Mouse (Mus musculus): ENCODE results near the gene Frem1.

Gene Frem1

GRCm38 (mm10) chr4:82953992-82954391 lies 98.1 kb downstream of the Frem1 start:
- Histone ChIP-seq H3K4me1 (replicated peaks; ENCODE audit: low read depth, low read length) (no peaks in the 10 kb centered on the region), H3K4me3 (replicated peaks; ENCODE audit: low read length) (no peak overlapping the region), H3K9me3 (ENCODE audit: low read length) (no peaks in the 10 kb centered on the region), H3K36me3 (ENCODE audit: insufficient read depth, low read length) (no peaks in the 10 kb centered on the region), H3K27me3 (ENCODE audit: insufficient read depth, low read length) (no peaks in the 10 kb centered on the region)
- TF ChIP-seq POU5F1 (IDR thresholded peaks at IDR 0.05; ENCODE audit: borderline replicate concordance, low read length) (no peak), NANOG (IDR thresholded peaks at IDR 0.05; ENCODE audit: borderline replicate concordance, low read length) (no peak), CTCF (conservative IDR thresholded peaks at IDR 0.05; ENCODE audit: low read length) (0 out of 2 replicates have a peak, but pooled peaks have one; percentile 11)

DNA sequence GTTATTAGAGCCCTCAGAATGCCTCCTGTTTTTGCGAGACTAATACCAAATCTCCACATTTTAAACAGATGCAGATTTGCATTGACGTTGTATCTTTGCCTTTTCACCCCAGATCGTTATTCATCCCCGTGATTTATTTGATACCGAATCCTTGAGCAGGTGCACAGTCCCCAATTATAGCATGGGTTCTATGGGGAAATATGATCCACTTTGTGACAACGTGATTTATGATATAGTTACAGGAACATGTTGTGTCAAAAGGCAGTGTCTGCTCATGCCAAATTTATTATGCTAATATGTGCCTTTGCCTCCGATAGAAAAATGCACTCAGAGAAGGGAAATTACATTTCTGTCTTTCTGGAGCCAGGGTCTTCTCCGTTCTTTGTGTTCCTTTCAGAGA lies 102.6 kb downstream of the Frem1 start:
- Histone ChIP-seq H3K4me1 (replicated peaks; ENCODE audit: low read depth, low read length) (no peaks in the 10 kb centered on the region), H3K27me3 (ENCODE audit: insufficient read depth, low read length) (no peaks in the 10 kb centered on the region), H3K9me3 (ENCODE audit: low read length) (no peaks in the 10 kb centered on the region), H3K4me3 (replicated peaks; ENCODE audit: low read length) (no peak overlapping the region), H3K36me3 (ENCODE audit: insufficient read depth, low read length) (no peaks in the 10 kb centered on the region)
- TF ChIP-seq NANOG (IDR thresholded peaks at IDR 0.05; ENCODE audit: borderline replicate concordance, low read length) (no peak), POU5F1 (IDR thresholded peaks at IDR 0.05; ENCODE audit: borderline replicate concordance, low read length) (no peak), CTCF (conservative IDR thresholded peaks at IDR 0.05; ENCODE audit: low read length) (no peak)

GRCm38 (mm10) chr4:82946721-82947120 lies 105.4 kb downstream of the Frem1 start:
- Histone ChIP-seq H3K4me1 (replicated peaks; ENCODE audit: low read depth, low read length) (no peaks in the 10 kb centered on the region), H3K36me3 (ENCODE audit: insufficient read depth, low read length) (no peaks in the 10 kb centered on the region), H3K9me3 (ENCODE audit: low read length) (no peaks in the 10 kb centered on the region), H3K4me3 (replicated peaks; ENCODE audit: low read length) (no peak overlapping the region), H3K27me3 (ENCODE audit: insufficient read depth, low read length) (no peaks in the 10 kb centered on the region)
- TF ChIP-seq NANOG (IDR thresholded peaks at IDR 0.05; ENCODE audit: borderline replicate concordance, low read length): no peak
- no peak for TF ChIP-seq CTCF (conservative IDR thresholded peaks at IDR 0.05; ENCODE audit: low read length)
- no peak for TF ChIP-seq POU5F1 (IDR thresholded peaks at IDR 0.05; ENCODE audit: borderline replicate concordance, low read length)

- Histone ChIP-seq H3K9me3 (ENCODE audit: low read length) (no peaks in the 10 kb centered on the region), H3K4me1 (replicated peaks; ENCODE audit: low read depth, low read length) (no peaks in the 10 kb centered on the region), H3K27me3 (ENCODE audit: insufficient read depth, low read length) (no peaks in the 10 kb centered on the region), H3K4me3 (replicated peaks; ENCODE audit: low read length) (no peak overlapping the region), H3K36me3 (ENCODE audit: insufficient read depth, low read length) (no peaks in the 10 kb centered on the region)
- TF ChIP-seq CTCF (conservative IDR thresholded peaks at IDR 0.05; ENCODE audit: low read length) (no peak), POU5F1 (IDR thresholded peaks at IDR 0.05; ENCODE audit: borderline replicate concordance, low read length) (no peak), NANOG (IDR thresholded peaks at IDR 0.05; ENCODE audit: borderline replicate concordance, low read length) (no peak)
Observed at GRCm38 (mm10) chr4:82946276-82946612, 105.9 kb downstream of the Frem1 start.

GRCm38 (mm10) chr4:82945572-82946275 lies 106.4 kb downstream of the Frem1 start:
- H3K4me1 ChIP-seq (replicated peaks; ENCODE audit: low read depth, low read length): no peaks in the 10 kb centered on the region
- TF ChIP-seq CTCF (conservative IDR thresholded peaks at IDR 0.05; ENCODE audit: low read length) (no peak), POU5F1 (IDR thresholded peaks at IDR 0.05; ENCODE audit: borderline replicate concordance, low read length) (no peak), NANOG (IDR thresholded peaks at IDR 0.05; ENCODE audit: borderline replicate concordance, low read length) (no peak)
- H3K27me3 ChIP-seq (ENCODE audit: insufficient read depth, low read length): no peaks in the 10 kb centered on the region
- H3K9me3 ChIP-seq (ENCODE audit: low read length): no peaks in the 10 kb centered on the region
- H3K36me3 ChIP-seq (ENCODE audit: insufficient read depth, low read length): no peaks in the 10 kb centered on the region
- H3K4me3 ChIP-seq (replicated peaks; ENCODE audit: low read length): no peak overlapping the region

DNA sequence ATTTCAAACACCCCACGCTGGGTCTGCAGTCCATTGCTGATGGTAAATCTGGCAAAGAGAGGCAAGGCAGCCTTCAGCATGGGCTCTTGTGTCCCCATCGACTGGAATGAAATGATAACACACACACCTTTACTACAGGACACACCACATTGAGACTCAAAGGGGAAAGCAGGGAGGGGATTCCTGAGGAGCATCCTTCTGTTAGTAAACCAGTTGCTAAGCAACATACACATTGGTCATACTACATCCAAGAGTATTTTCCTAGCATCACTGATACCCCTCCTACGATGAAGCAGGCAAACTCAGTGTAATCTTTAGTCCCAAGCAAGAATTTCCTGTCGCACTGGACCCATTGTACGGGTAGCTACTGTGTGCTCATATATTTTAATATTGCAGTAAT lies 111.5 kb downstream of the Frem1 start:
- TF ChIP-seq NANOG (IDR thresholded peaks at IDR 0.05; ENCODE audit: borderline replicate concordance, low read length): no peak
- Histone ChIP-seq H3K4me1 (replicated peaks; ENCODE audit: low read depth, low read length) (no peaks in the 10 kb centered on the region), H3K27me3 (ENCODE audit: insufficient read depth, low read length) (no peaks in the 10 kb centered on the region), H3K36me3 (ENCODE audit: insufficient read depth, low read length) (no peaks in the 10 kb centered on the region), H3K4me3 (replicated peaks; ENCODE audit: low read length) (no peak overlapping the region), H3K9me3 (ENCODE audit: low read length) (no peaks in the 10 kb centered on the region)

DNA sequence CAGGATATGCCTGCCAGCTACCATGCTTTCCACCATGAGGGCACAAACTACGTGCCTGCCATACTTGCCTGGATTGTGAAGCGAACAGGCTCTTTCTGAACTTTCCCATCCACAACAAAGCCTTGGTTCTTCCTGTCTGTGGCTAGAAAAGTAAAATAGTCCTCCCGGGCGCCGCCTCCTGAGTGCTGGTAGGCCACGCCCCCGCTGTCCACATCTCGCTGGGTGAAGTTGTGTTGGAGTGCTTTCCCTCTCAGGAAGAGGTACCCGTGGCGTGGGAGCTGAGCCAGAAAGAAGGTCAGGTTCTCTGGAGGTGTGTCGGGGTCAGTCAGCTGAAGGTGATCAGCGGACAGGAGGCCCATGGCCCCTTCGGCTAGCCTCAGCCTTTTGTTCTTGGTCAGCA lies 111.9 kb downstream of the Frem1 start:
- no peak overlapping the region for H3K4me3 ChIP-seq (replicated peaks; ENCODE audit: low read length)
- no peaks in the 10 kb centered on the region for H3K4me1 ChIP-seq (replicated peaks; ENCODE audit: low read depth, low read length)
- TF ChIP-seq POU5F1 (IDR thresholded peaks at IDR 0.05; ENCODE audit: borderline replicate concordance, low read length) (no peak), CTCF (conservative IDR thresholded peaks at IDR 0.05; ENCODE audit: low read length) (no peak), NANOG (IDR thresholded peaks at IDR 0.05; ENCODE audit: borderline replicate concordance, low read length) (no peak)

GRCm38 (mm10) chr4:82934308-82934707 lies 117.8 kb downstream of the Frem1 start:
- H3K9me3 ChIP-seq (ENCODE audit: low read length): no peaks in the 10 kb centered on the region
- no peaks in the 10 kb centered on the region for H3K4me1 ChIP-seq (replicated peaks; ENCODE audit: low read depth, low read length)
- no peak; the same call in 1 of the 2 replicates for TF ChIP-seq CTCF (conservative IDR thresholded peaks at IDR 0.05; ENCODE audit: low read length)
- TF ChIP-seq NANOG (IDR thresholded peaks at IDR 0.05; ENCODE audit: borderline replicate concordance, low read length): no peak
- no peak for TF ChIP-seq POU5F1 (IDR thresholded peaks at IDR 0.05; ENCODE audit: borderline replicate concordance, low read length)
- H3K27me3 ChIP-seq (ENCODE audit: insufficient read depth, low read length): no peaks in the 10 kb centered on the region
- H3K36me3 ChIP-seq (ENCODE audit: insufficient read depth, low read length): no peaks in the 10 kb centered on the region
- no peak overlapping the region for H3K4me3 ChIP-seq (replicated peaks; ENCODE audit: low read length)

More for the DNA sequence above, 111.9 kb downstream of the Frem1 start:
- H3K9me3 ChIP-seq (ENCODE audit: low read length): no peaks in the 10 kb centered on the region
- H3K27me3 ChIP-seq (ENCODE audit: insufficient read depth, low read length): no peaks in the 10 kb centered on the region
- H3K36me3 ChIP-seq (ENCODE audit: insufficient read depth, low read length): no peaks in the 10 kb centered on the region

GRCm38 (mm10) chr4:82933698-82934210 lies 118.4 kb downstream of the Frem1 start:
- no peak overlapping the region for H3K4me3 ChIP-seq (replicated peaks; ENCODE audit: low read length)
- no peaks in the 10 kb centered on the region for H3K9me3 ChIP-seq (ENCODE audit: low read length)
- H3K27me3 ChIP-seq (ENCODE audit: insufficient read depth, low read length): no peaks in the 10 kb centered on the region
- TF ChIP-seq NANOG (IDR thresholded peaks at IDR 0.05; ENCODE audit: borderline replicate concordance, low read length) (no peak), CTCF (conservative IDR thresholded peaks at IDR 0.05; ENCODE audit: low read length) (peak; percentile 95), POU5F1 (IDR thresholded peaks at IDR 0.05; ENCODE audit: borderline replicate concordance, low read length) (no peak)
- no peaks in the 10 kb centered on the region for H3K36me3 ChIP-seq (ENCODE audit: insufficient read depth, low read length)
- H3K4me1 ChIP-seq (replicated peaks; ENCODE audit: low read depth, low read length): no peaks in the 10 kb centered on the region

Measured in E14TG2a.4 (cell line).